Mouse (Mus musculus) midbrain, embryonic 11.5 days (tissue): ENCODE data around the gene Zfp618. TPM values are rescaled to one million over a fixed set of nuclear protein-coding genes. Genes with fewer than 3 reads are reported as not detected.
A peak's percentile ranks its signal among the peaks of the same experiment; 100 is the strongest.

Experiments
- ATAC-seq: fragments of 200-750 bp; cut with Nextera tagmentation; 2 replicates; pipeline ENCODE4 v1.8.0; 2017; ENCODE audit warnings: moderate TSS enrichment, moderate library complexity; ENCODE audit not compliant: low FRiP score
- DNase-seq: peaks from one replicate; pipeline ENCODE4 v3.0.0; 2015; ENCODE audit warnings: low spot score; ENCODE audit errors: missing footprints
- H3K27ac ChIP-seq: fragments of 300-500 bp; sonication (generic); 2 replicates; pipeline ENCODE4 v1.5.1; 2014; ENCODE audit warnings: low read depth, low read length
- H3K27me3 ChIP-seq: fragments of 300-500 bp; sonication (generic); 2 replicates; pipeline ENCODE4 v1.6.1; 2014; ENCODE audit warnings: mild to moderate bottlenecking, low read length, moderate library complexity, mixed read lengths; ENCODE audit not compliant: control insufficient read depth, insufficient read depth
- H3K36me3 ChIP-seq: fragments of 300-500 bp; sonication (generic); 2 replicates; pipeline ENCODE4 v1.6.1; 2014; ENCODE audit warnings: mild to moderate bottlenecking, low read length, moderate library complexity, mixed read lengths; ENCODE audit not compliant: control insufficient read depth, insufficient read depth
- H3K4me1 ChIP-seq: fragments of 300-500 bp; sonication (generic); 2 replicates; pipeline ENCODE4 v1.6.1; 2014; ENCODE audit warnings: low read length; ENCODE audit not compliant: control insufficient read depth, insufficient read depth
- H3K4me2 ChIP-seq: fragments of 300-500 bp; sonication (generic); 2 replicates; pipeline ENCODE4 v1.6.1; 2014; ENCODE audit warnings: mild to moderate bottlenecking, moderate library complexity
- H3K4me3 ChIP-seq: fragments of 300-500 bp; sonication (generic); 2 replicates; pipeline ENCODE4 v1.5.1; 2014; ENCODE audit warnings: low read depth, low read length
- H3K9ac ChIP-seq: fragments of 300-500 bp; sonication (generic); 2 replicates; pipeline ENCODE4 v1.6.1; 2014; ENCODE audit warnings: low read length
- H3K9me3 ChIP-seq: fragments of 300-500 bp; sonication (generic); 2 replicates; pipeline ENCODE4 v1.6.1; 2016; ENCODE audit warnings: low read length; ENCODE audit not compliant: control insufficient read depth
- WGBS: fragments of 180-500 bp; shearing (Covaris S2); extraction: QIAGEN DNeasy Blood & Tissue Kit; methylation state at CpG from one replicate; pipeline ENCODE4 v1.1.7; 2014; 5-methylcytosine and 5-hydroxymethylcytosine counted together
- polyA plus RNA-seq: library from polyadenylated mRNA; unstranded; fragments of >200 nt; fragmentation: Nextera tagmentation; extraction: Ambion mirVana; gene quantifications from 2 replicates; pipeline ENCODE4 v1.2.1, GENCODE M21; 2014

Gene Zfp618
- polyA plus RNA-seq, 1 experiment from 2014 or later, result 23.6 TPM

DNA sequence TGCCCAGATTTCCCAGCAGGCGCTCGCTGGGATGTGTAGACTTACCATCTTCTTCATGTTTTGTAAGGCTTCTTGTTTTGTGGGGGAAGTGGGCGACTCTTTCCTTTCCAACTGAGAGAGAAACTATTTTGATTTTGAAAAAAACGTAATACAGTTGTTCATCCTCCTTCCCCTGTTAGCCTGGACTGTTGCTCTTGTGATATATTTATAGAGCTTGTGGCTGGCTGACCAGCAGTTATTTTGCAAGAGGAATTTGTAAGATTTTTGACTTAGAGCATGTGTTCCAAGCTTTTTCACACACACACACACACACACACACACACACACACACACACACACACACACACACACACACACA, 84.9 kb downstream of the Zfp618 start:
- ATAC-seq, result no peak
- no peaks in the 10 kb centered on the region for H3K9me3 ChIP-seq
- H3K27me3 ChIP-seq, result no peaks in the 10 kb centered on the region
- H3K27ac ChIP-seq, result no peak overlapping the region
- DNase-seq, result peak; percentile 41
- 90% methylated on average over 4 of the region's 4 CpGs for WGBS
- H3K4me2 ChIP-seq, result no peak overlapping the region
- no peak overlapping the region for H3K9ac ChIP-seq
- H3K4me3 ChIP-seq, result no peak overlapping the region
- no peaks in the 10 kb centered on the region for H3K4me1 ChIP-seq
- H3K36me3 ChIP-seq, result no peaks in the 10 kb centered on the region

DNA sequence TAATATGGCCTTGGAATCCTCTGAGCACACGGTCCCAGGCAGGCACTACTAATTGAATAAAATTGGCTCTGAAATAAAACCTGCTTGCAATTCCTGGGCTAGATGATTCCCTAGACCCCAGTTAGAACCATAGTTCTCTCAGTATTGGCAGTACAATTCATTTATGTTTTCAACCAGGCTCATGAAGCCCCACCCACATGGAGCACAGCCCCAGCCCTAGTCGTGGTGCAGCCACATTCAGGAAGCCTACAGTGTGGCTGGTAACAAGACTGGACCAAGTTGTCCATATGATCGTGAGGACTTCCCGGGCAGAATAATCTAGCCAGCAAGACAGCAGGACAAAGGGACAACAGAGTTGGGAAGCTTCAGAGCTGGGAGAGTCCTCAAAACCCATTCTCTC, 85.6 kb downstream of the Zfp618 start:
- DNase-seq, result no peak
- H3K4me3 ChIP-seq, result no peak overlapping the region
- H3K27me3 ChIP-seq, result no peaks in the 10 kb centered on the region
- H3K27ac ChIP-seq, result no peak overlapping the region
- H3K4me1 ChIP-seq, result no peaks in the 10 kb centered on the region; the same call in 1 of the 2 replicates
- no peak overlapping the region for H3K9ac ChIP-seq
- ATAC-seq, result no peak
- WGBS, result 85% methylated on average over 4 of the region's 4 CpGs
- H3K9me3 ChIP-seq, result no peaks in the 10 kb centered on the region
- H3K36me3 ChIP-seq, result no peaks in the 10 kb centered on the region
- H3K4me2 ChIP-seq, result no peak overlapping the region

DNA sequence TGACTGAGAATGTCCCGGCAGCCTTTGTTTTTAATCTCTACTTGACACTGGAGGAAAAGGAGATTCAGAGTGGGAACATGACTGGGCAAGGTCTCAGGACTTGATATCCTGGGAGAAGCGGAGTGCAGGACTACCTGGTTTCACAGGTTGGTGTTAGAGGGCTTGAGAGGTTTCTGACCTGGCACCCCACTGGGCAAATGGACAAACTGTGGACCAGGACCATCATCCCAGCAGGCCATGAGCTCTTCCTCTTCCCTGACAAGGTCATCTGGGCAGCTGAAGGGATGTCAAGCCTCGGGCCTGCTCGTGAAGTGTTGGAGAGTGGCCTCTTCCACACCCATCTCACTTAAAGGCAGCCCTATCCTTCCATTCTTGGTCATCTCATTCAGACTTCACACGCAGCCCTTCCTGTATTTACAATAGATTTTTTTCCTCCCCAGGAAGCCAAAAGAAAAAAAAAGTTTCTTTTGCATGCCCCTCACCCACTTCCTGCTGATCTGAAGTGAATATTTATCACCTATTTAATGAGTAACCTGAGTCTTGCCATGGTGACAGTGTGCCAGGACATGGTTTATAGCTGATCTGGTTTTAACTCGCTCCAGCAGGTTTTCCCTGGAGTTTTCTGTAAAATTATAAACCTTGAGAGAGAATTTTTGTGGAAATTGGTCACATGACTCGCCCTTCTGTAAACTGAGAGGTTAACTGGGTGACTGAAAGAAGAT, 86.7 kb downstream of the Zfp618 start:
- Histone ChIP-seq H3K4me3 (no peak overlapping the region), H3K9me3 (no peaks in the 10 kb centered on the region), H3K4me1 (peaks cover 9% of the 10 kb centered on the region), H3K9ac (no peak overlapping the region), H3K27ac (no peak overlapping the region), H3K4me2 (no peak overlapping the region), H3K36me3 (no peaks in the 10 kb centered on the region), H3K27me3 (no peaks in the 10 kb centered on the region)
- peak; percentile 39 for DNase-seq
- 71% methylated on average over 7 of the region's 7 CpGs for WGBS
- ATAC-seq, result no peak

DNA sequence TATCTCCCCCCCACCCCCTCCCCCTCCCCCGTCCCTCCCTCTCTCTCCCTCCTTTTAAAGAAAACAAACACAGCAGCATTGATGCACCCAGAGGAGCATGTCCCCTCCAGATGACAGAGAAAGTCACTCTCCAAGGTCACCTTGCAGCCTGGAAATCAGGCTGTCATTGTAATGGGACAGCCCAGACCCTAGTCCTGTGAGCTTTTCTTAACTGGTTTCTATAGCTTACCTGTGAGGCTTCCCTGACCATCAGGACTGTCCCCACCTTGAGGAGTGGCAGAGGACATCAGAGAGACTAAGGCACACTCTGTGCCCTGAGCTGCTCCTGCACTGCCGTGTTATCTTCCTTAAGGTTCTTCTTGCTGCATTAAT, 87.3 kb downstream of the Zfp618 start:
- ATAC-seq (no peak), DNase-seq (peak; percentile 56)
- Histone ChIP-seq H3K27me3 (no peaks in the 10 kb centered on the region), H3K9me3 (no peaks in the 10 kb centered on the region), H3K4me1 (peaks cover 9% of the 10 kb centered on the region), H3K27ac (no peak overlapping the region), H3K9ac (no peak overlapping the region), H3K4me3 (no peak overlapping the region), H3K36me3 (no peaks in the 10 kb centered on the region), H3K4me2 (no peak overlapping the region)
- WGBS, result 42% methylated on average over 2 of the region's 2 CpGs

DNA sequence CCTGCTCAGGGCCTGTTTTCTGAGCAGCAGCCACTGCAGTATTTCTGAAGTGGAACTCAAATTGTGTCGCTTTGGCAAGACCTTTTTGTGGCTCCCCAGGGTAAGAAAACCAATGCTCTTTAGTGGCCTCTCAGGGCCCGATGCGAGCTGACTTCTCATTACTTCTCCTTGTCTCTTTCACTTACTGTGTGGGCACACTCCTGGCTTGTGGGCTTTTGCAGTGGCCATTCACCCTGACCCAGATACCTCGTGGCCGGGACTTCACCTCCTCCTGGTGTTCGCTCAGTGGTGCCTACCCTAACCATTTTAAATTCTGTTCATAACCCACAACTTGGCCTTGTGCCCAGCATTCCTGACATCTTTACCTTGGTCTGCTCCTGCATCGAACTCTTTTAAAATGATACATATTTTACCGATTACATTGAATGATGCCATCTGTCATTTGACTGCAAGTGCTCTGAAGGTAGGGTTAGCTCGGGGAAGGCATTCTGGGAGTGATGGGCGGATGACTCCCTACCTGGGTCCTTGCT, 89.9 kb downstream of the Zfp618 start:
- DNase-seq (peak; percentile 51), ATAC-seq (no peak)
- peaks cover 9% of the 10 kb centered on the region for H3K4me1 ChIP-seq
- H3K27me3 ChIP-seq, result no peaks in the 10 kb centered on the region
- no peak overlapping the region for H3K27ac ChIP-seq
- H3K4me3 ChIP-seq, result no peak overlapping the region
- no peaks in the 10 kb centered on the region for H3K36me3 ChIP-seq
- no peaks in the 10 kb centered on the region for H3K9me3 ChIP-seq
- H3K9ac ChIP-seq, result no peak overlapping the region
- WGBS, result 91% methylated on average over 10 of the region's 10 CpGs
- no peak overlapping the region for H3K4me2 ChIP-seq

DNA sequence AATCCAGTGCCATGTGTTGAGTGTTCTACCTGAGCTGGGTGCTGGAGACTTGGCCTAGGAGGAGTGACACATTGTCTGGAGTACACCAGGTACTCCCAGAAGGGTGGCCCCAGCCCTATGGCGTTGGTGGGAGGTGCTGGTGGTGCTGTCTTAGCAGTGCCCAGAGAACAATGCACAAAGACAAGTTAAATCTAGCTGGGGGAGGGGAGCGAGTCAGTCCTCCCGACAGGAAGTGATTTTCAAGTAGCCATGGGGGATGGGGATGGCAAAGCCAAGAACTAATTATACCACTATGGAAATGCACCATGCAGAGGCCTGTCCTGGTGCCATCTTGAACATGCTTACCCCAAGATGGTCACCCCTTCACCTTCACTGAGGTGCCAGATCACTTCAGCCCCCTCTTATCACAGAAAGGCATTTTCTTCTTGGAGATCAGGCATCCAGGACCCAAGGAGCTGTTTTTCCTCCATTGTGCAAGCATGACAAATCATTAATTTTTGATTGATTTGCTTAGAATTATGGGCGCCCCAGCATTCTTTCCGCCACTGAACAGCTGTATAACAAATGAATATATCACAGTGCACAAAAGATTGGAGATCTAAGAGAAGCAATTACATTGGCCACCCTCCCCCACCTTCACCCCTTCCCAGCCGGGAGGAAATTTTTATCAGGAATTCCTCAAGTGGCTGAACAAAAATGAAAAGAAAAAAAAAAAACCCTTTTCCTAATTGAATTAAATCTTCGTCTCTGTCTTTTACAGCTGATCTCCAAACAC, 91.5 kb downstream of the Zfp618 start:
- peaks cover 9% of the 10 kb centered on the region for H3K4me1 ChIP-seq
- H3K9ac ChIP-seq, result no peak overlapping the region
- H3K9me3 ChIP-seq, result no peaks in the 10 kb centered on the region
- peak; percentile 86 for DNase-seq
- peak overlapping the region; percentile 52 for H3K27ac ChIP-seq
- peak; percentile 69 for ATAC-seq
- no peaks in the 10 kb centered on the region for H3K36me3 ChIP-seq
- no peak overlapping the region for H3K4me3 ChIP-seq
- no peaks in the 10 kb centered on the region for H3K27me3 ChIP-seq
- no peak overlapping the region for H3K4me2 ChIP-seq
- 40% methylated on average over 7 of the region's 7 CpGs for WGBS

DNA sequence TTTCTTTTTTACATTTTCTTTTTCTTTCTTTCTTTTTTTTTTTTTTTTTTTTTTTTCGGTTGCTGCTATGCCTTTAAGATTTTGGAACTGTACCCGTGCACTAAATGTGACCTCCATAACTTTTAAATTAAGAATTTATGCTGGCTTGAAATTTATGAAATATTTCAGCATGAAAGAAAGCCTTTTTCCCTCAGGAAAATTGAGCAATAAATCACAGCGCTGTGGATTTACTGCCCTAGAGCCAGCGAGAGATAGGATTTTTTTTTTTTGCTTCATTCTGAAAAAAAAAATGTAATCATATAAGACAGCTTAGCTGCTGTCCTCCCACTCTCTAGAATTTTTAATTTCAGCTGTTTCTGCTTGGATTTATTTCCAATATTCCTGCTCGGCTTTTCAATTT, 92.2 kb downstream of the Zfp618 start:
- no peaks in the 10 kb centered on the region for H3K9me3 ChIP-seq
- 85% methylated on average over 5 of the region's 5 CpGs for WGBS
- H3K27ac ChIP-seq, result no peak overlapping the region
- DNase-seq, result peak; percentile 17
- H3K4me1 ChIP-seq, result peaks cover 9% of the 10 kb centered on the region
- no peak for ATAC-seq
- no peaks in the 10 kb centered on the region for H3K36me3 ChIP-seq
- no peaks in the 10 kb centered on the region for H3K27me3 ChIP-seq
- no peak overlapping the region for H3K9ac ChIP-seq
- no peak overlapping the region for H3K4me3 ChIP-seq
- H3K4me2 ChIP-seq, result no peak overlapping the region

DNA sequence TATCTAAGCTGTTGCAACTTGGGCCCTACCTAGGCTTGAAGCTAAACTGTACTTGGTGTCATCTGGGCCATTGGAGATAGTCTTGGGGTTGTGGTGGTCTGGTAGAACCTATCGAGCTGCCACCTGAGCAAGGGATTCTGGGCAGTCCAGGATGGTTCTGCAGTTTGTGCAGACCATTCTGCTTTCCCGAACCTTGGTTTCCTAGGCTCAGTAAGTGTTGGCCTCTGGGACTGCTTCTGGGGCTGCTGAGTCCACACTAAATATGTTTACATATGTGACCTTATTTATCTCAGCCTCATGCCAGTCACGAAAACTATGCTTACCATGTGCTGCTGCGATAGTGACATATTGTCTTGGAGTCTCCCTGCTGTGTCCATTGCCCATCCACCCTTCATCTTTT, 93.3 kb downstream of the Zfp618 start:
- 96% methylated on average over 4 of the region's 4 CpGs for WGBS
- no peak overlapping the region for H3K4me2 ChIP-seq
- H3K36me3 ChIP-seq, result 0 out of 2 replicates have a peak, but pooled peaks cover 2% of the 10 kb centered on the region
- peak; percentile 59 for DNase-seq
- no peak for ATAC-seq
- H3K4me1 ChIP-seq, result peaks cover 9% of the 10 kb centered on the region
- no peak overlapping the region for H3K27ac ChIP-seq
- H3K9ac ChIP-seq, result no peak overlapping the region
- no peaks in the 10 kb centered on the region for H3K27me3 ChIP-seq
- H3K4me3 ChIP-seq, result no peak overlapping the region
- H3K9me3 ChIP-seq, result no peaks in the 10 kb centered on the region

DNA sequence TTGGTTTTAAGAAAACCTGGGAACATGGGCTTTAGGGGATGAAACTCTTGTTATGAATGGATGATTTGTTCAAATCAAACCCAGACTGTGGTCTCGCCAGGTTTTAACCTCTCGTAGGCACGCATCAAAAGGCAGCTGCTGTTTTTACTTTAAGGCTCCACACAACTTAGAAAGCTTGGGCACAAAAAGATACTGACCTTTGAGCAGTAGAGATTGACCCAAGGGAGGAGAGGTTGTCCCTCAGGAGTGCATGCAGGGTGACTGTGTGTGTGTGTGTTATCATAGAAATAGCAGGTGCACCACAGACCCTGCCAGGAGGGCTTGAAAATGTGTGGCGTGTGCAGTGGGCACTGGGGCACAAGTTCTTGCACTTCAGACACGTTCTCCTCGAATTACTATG, 95.0 kb downstream of the Zfp618 start:
- Histone ChIP-seq H3K4me2 (no peak overlapping the region), H3K27me3 (no peaks in the 10 kb centered on the region), H3K36me3 (0 out of 2 replicates have a peak, but pooled peaks cover 2% of the 10 kb centered on the region), H3K9ac (no peak overlapping the region), H3K27ac (no peak overlapping the region), H3K4me1 (peaks cover 9% of the 10 kb centered on the region), H3K4me3 (no peak overlapping the region), H3K9me3 (no peaks in the 10 kb centered on the region)
- ATAC-seq (no peak), DNase-seq (peak; percentile 56)
- WGBS, result 67% methylated on average over 6 of the region's 6 CpGs
